Mouse (Mus musculus) cerebellum, adult 2 months (tissue): Measurements from ENCODE around the gene 9630041A04Rik. TPM values are rescaled to one million over a fixed set of nuclear protein-coding genes. Genes with fewer than 3 reads are reported as not detected.

Source experiments
- DNase-seq, 2 experiments: peaks; one replicate each; pipeline ENCODE4 v3.0.0; 2021
- H3K27ac ChIP-seq: fragments of 200-500 bp; 2 replicates; pipeline ENCODE4 v1.5.1; 2012; ENCODE audit warnings: low read length, control low read depth, inconsistent platforms; ENCODE audit not compliant: insufficient read depth
- H3K27me3 ChIP-seq: fragments of 200-500 bp; 2 replicates; pipeline ENCODE4 v1.6.1; 2012; ENCODE audit warnings: inconsistent platforms, mild to moderate bottlenecking, low read length, moderate library complexity; ENCODE audit not compliant: control insufficient read depth, insufficient read depth
- H3K4me1 ChIP-seq: fragments of 200-500 bp; 2 replicates; pipeline ENCODE4 v1.6.1; 2011; ENCODE audit warnings: low read length; ENCODE audit not compliant: control insufficient read depth, insufficient read depth
- H3K4me3 ChIP-seq: fragments of 200-500 bp; replicated peaks from 2 replicates; pipeline ENCODE3; 2011; ENCODE audit warnings: mild to moderate bottlenecking, low read depth, low read length, control low read depth; ENCODE audit not compliant: insufficient read depth
- CTCF ChIP-seq: fragments of 200-500 bp; IDR thresholded peaks from 2 replicates; pipeline ENCODE4 v1.5.1; 2011; ENCODE audit warnings: low read depth, mild to moderate bottlenecking, control low read depth, low read length, moderate library complexity, borderline replicate concordance; ENCODE audit not compliant: insufficient read depth
- POLR2A ChIP-seq: fragments of 200-500 bp; IDR thresholded peaks from 2 replicates; pipeline ENCODE4 v1.6.1; 2011; ENCODE audit warnings: low read length, control low read depth, borderline replicate concordance; ENCODE audit not compliant: insufficient read depth
- WGBS: fragments of 180-500 bp; shearing (Covaris S2); methylation state at CpG from one replicate; pipeline ENCODE4 v1.1.7; 2018; 5-methylcytosine and 5-hydroxymethylcytosine counted together
- polyA plus RNA-seq: library from polyadenylated mRNA; depleted of rRNA; stranded (reverse); fragments of >200 nt; gene quantifications from 2 replicates; pipeline ENCODE4 v1.2.3, GENCODE M21; 2012

Gene 9630041A04Rik
- polyA plus RNA-seq, 1 experiment: not detected

- no peaks in the 10 kb centered on the region for H3K27me3 ChIP-seq
- no peak overlapping the region for H3K27ac ChIP-seq
- TF ChIP-seq POLR2A: no peak
- TF ChIP-seq CTCF: no peak
- H3K4me3 ChIP-seq: peak overlapping the region; percentile 2
- 10% methylated on average over 12 of the region's 12 CpGs for WGBS
- peak; percentile 85 to 90 for DNase-seq
- H3K4me1 ChIP-seq: peaks cover 17% of the 10 kb centered on the region; the same call in 1 of the 2 replicates
These were observed 932 bp downstream of the 9630041A04Rik start for GRCm38 (mm10) chr9:101862481-101863065.

- H3K27me3 ChIP-seq: no peaks in the 10 kb centered on the region
- H3K27ac ChIP-seq: no peak overlapping the region
- H3K4me3 ChIP-seq: no peak overlapping the region
- TF ChIP-seq CTCF (no peak), POLR2A (no peak)
- peak in 1 of 2 experiments; percentile 14 for DNase-seq
- WGBS: 80% methylated on average over 5 of the region's 5 CpGs
- peaks cover 17% of the 10 kb centered on the region; the same call in 1 of the 2 replicates for H3K4me1 ChIP-seq
These were observed 1.5 kb downstream of the 9630041A04Rik start for GRCm38 (mm10) chr9:101863130-101863529.

GRCm38 (mm10) chr9:101868593-101868992, 7.0 kb downstream of the 9630041A04Rik start:
- H3K27me3 ChIP-seq: no peaks in the 10 kb centered on the region
- H3K4me1 ChIP-seq: no peaks in the 10 kb centered on the region
- no peak overlapping the region for H3K27ac ChIP-seq
- no peak for TF ChIP-seq POLR2A
- no peak for DNase-seq
- H3K4me3 ChIP-seq: no peak overlapping the region
- 70% methylated on average over 6 of the region's 6 CpGs for WGBS

GRCm38 (mm10) chr9:101870034-101870433, 8.4 kb downstream of the 9630041A04Rik start:
- Histone ChIP-seq H3K4me1 (no peaks in the 10 kb centered on the region), H3K27me3 (no peaks in the 10 kb centered on the region), H3K4me3 (no peak overlapping the region), H3K27ac (no peak overlapping the region)
- TF ChIP-seq POLR2A: no peak
- no peak for TF ChIP-seq CTCF
- DNase-seq: no peak
- WGBS: 79% methylated on average over 4 of the region's 4 CpGs

GRCm38 (mm10) chr9:101875306-101875705, 13.7 kb downstream of the 9630041A04Rik start:
- WGBS: 82% methylated on average over 1 of the region's 1 CpGs
- Histone ChIP-seq H3K4me1 (no peaks in the 10 kb centered on the region), H3K27ac (no peak overlapping the region), H3K27me3 (no peaks in the 10 kb centered on the region), H3K4me3 (no peak overlapping the region)
- DNase-seq: no peak
- no peak for TF ChIP-seq CTCF
- no peak for TF ChIP-seq POLR2A

GRCm38 (mm10) chr9:101877109-101877987, 15.7 kb downstream of the 9630041A04Rik start:
- Histone ChIP-seq H3K4me3 (no peak overlapping the region), H3K27ac (no peak overlapping the region), H3K27me3 (no peaks in the 10 kb centered on the region), H3K4me1 (peaks cover 5% of the 10 kb centered on the region; the same call in 1 of the 2 replicates)
- TF ChIP-seq CTCF: no peak
- no peak for TF ChIP-seq POLR2A
- DNase-seq: no peak
- WGBS: 91% methylated on average over 11 of the region's 11 CpGs

GRCm38 (mm10) chr9:101883295-101883694, 21.7 kb downstream of the 9630041A04Rik start:
- DNase-seq: peak; percentile 82 to 90
- TF ChIP-seq POLR2A (no peak), CTCF (peak; percentile 19; the same call in 1 of the 2 replicates)
- Histone ChIP-seq H3K4me1 (peaks cover 16% of the 10 kb centered on the region; the same call in 1 of the 2 replicates), H3K4me3 (no peak overlapping the region), H3K27ac (no peak overlapping the region), H3K27me3 (no peaks in the 10 kb centered on the region)
- 6% methylated on average over 2 of the region's 2 CpGs for WGBS

- 98% methylated on average over 1 of the region's 1 CpGs for WGBS
- TF ChIP-seq CTCF: no peak
- TF ChIP-seq POLR2A: no peak
These were observed 36.2 kb downstream of the 9630041A04Rik start for GRCm38 (mm10) chr9:101897851-101898250.

GRCm38 (mm10) chr9:101903406-101903805, 41.8 kb downstream of the 9630041A04Rik start:
- H3K27me3 ChIP-seq: no peaks in the 10 kb centered on the region
- TF ChIP-seq CTCF (no peak), POLR2A (no peak)
- no peak for DNase-seq
- no peak overlapping the region for H3K27ac ChIP-seq
- H3K4me1 ChIP-seq: no peaks in the 10 kb centered on the region
- H3K4me3 ChIP-seq: no peak overlapping the region
- WGBS: 93% methylated on average over 3 of the region's 3 CpGs

More at GRCm38 (mm10) chr9:101897851-101898250, 36.2 kb downstream of the 9630041A04Rik start:
- Histone ChIP-seq H3K27ac (no peak overlapping the region), H3K4me1 (no peaks in the 10 kb centered on the region), H3K27me3 (no peaks in the 10 kb centered on the region), H3K4me3 (no peak overlapping the region)
- DNase-seq: no peak
